Mouse (Mus musculus): Measurements from ENCODE around the gene Sept9.

GRCm38 (mm10) chr11:117321311-117321971, 122.0 kb downstream of the Sept9 start:
- TF ChIP-seq CTCF (IDR thresholded peaks at IDR 0.05; ENCODE audit: low read depth) = no peak
- TF ChIP-seq EP300 (IDR thresholded peaks at IDR 0.05; ENCODE audit: low read depth) = no peak
